Mouse (Mus musculus) limb, embryonic 11.5 days (tissue): Measurements from ENCODE around the gene Hipk2. TPM values are rescaled to one million over a fixed set of nuclear protein-coding genes. Genes with fewer than 3 reads are reported as not detected.
A peak's percentile ranks its signal among the peaks of the same experiment; 100 is the strongest.

Source experiments
- ATAC-seq: fragments of 200-750 bp; cut with Nextera tagmentation; 2 replicates; pipeline ENCODE4 v1.8.0; 2017; ENCODE audit warnings: low read depth; ENCODE audit not compliant: insufficient number of reproducible peaks, low FRiP score, low TSS enrichment
- DNase-seq: peaks from one replicate; pipeline ENCODE4 v3.0.0-alpha.2; 2015; ENCODE audit warnings: low spot score
- H3K27ac ChIP-seq: fragments of 300-500 bp; sonication (generic); replicated peaks from 2 replicates; pipeline ENCODE4 v1.5.1; 2014; ENCODE audit warnings: low read depth, mild to moderate bottlenecking, low read length
- H3K27me3 ChIP-seq: fragments of 300-500 bp; sonication (generic); 2 replicates; pipeline ENCODE4 v1.6.1; 2014; ENCODE audit warnings: mild to moderate bottlenecking, low read length, mixed read lengths; ENCODE audit not compliant: control insufficient read depth, insufficient read depth
- H3K36me3 ChIP-seq: fragments of 300-500 bp; sonication (generic); 2 replicates; pipeline ENCODE4 v1.6.1; 2014; ENCODE audit warnings: mild to moderate bottlenecking, low read length, moderate library complexity, mixed read lengths; ENCODE audit not compliant: control insufficient read depth, insufficient read depth
- H3K4me1 ChIP-seq: fragments of 300-500 bp; sonication (generic); 2 replicates; pipeline ENCODE4 v1.6.1; 2014; ENCODE audit warnings: low read length, mixed read lengths; ENCODE audit not compliant: control insufficient read depth, insufficient read depth
- H3K4me2 ChIP-seq: fragments of 300-500 bp; sonication (generic); 2 replicates; pipeline ENCODE4 v1.6.1; 2014; ENCODE audit warnings: low read depth, mild to moderate bottlenecking, moderate library complexity; ENCODE audit not compliant: severe bottlenecking
- H3K4me3 ChIP-seq: fragments of 300-500 bp; sonication (generic); 2 replicates; pipeline ENCODE4 v1.5.1; 2014; ENCODE audit warnings: low read depth, low read length
- H3K9ac ChIP-seq: fragments of 300-500 bp; sonication (generic); 2 replicates; pipeline ENCODE4 v1.6.1; 2014; ENCODE audit warnings: mild to moderate bottlenecking, low read length
- H3K9me3 ChIP-seq: fragments of 300-500 bp; sonication (generic); 2 replicates; pipeline ENCODE4 v1.6.1; 2016; ENCODE audit warnings: low read length; ENCODE audit not compliant: control insufficient read depth
- WGBS: fragments of 180-500 bp; shearing (Covaris S2); extraction: QIAGEN DNeasy Blood & Tissue Kit; methylation state at CpG from one replicate; pipeline ENCODE4 v1.1.7; 2014; 5-methylcytosine and 5-hydroxymethylcytosine counted together
- polyA plus RNA-seq: library from polyadenylated mRNA; unstranded; fragments of >200 nt; fragmentation: Nextera tagmentation; extraction: Ambion mirVana; gene quantifications from 2 replicates; pipeline ENCODE4 v1.2.1, GENCODE M21; 2014

Hipk2 gene
- polyA plus RNA-seq, 1 experiment from 2014 or later: 20.5 TPM

GRCm38 (mm10) chr6:38912121-38912660 is 36.2 kb upstream of the Hipk2 start:
- ATAC-seq: no peak
- Histone ChIP-seq H3K4me1 (no peaks in the 10 kb centered on the region), H3K27ac (no peak overlapping the region)

GRCm38 (mm10) chr6:38910828-38911559 is 35.0 kb upstream of the Hipk2 start:
- no peak overlapping the region for H3K27ac ChIP-seq
- H3K27me3 ChIP-seq: no peaks in the 10 kb centered on the region
- H3K4me2 ChIP-seq: no peak overlapping the region
- DNase-seq: peak; percentile 75
- H3K4me3 ChIP-seq: no peak overlapping the region
- no peaks in the 10 kb centered on the region for H3K9me3 ChIP-seq
- no peaks in the 10 kb centered on the region for H3K4me1 ChIP-seq
- no peak overlapping the region for H3K9ac ChIP-seq
- ATAC-seq: 0 out of 2 replicates have a peak, but pooled peaks have one; percentile 35
- 67% methylated on average over 3 of the region's 3 CpGs for WGBS
- H3K36me3 ChIP-seq: no peaks in the 10 kb centered on the region

More at GRCm38 (mm10) chr6:38912121-38912660, 36.2 kb upstream of the Hipk2 start:
- Histone ChIP-seq H3K27me3 (no peaks in the 10 kb centered on the region), H3K9ac (no peak overlapping the region), H3K4me3 (no peak overlapping the region), H3K4me2 (no peak overlapping the region), H3K9me3 (no peaks in the 10 kb centered on the region), H3K36me3 (no peaks in the 10 kb centered on the region)
- DNase-seq: no peak

- Histone ChIP-seq H3K4me3 (no peak overlapping the region), H3K36me3 (no peaks in the 10 kb centered on the region), H3K9ac (no peak overlapping the region), H3K27ac (no peak overlapping the region), H3K27me3 (no peaks in the 10 kb centered on the region), H3K9me3 (no peaks in the 10 kb centered on the region), H3K4me2 (no peak overlapping the region), H3K4me1 (no peaks in the 10 kb centered on the region)
- WGBS: 84% methylated on average over 6 of the region's 6 CpGs
- ATAC-seq (no peak), DNase-seq (no peak)
Measured at GRCm38 (mm10) chr6:38908401-38908800, 32.4 kb upstream of the Hipk2 start.

- no peak for ATAC-seq
- no peak overlapping the region for H3K27ac ChIP-seq
- H3K4me3 ChIP-seq: no peak overlapping the region
- H3K36me3 ChIP-seq: no peaks in the 10 kb centered on the region
- H3K27me3 ChIP-seq: no peaks in the 10 kb centered on the region
- no peaks in the 10 kb centered on the region for H3K9me3 ChIP-seq
- H3K4me1 ChIP-seq: no peaks in the 10 kb centered on the region
- no peak overlapping the region for H3K4me2 ChIP-seq
- no peak overlapping the region for H3K9ac ChIP-seq
- 82% methylated on average over 6 of the region's 6 CpGs for WGBS
- DNase-seq: no peak
Measured at GRCm38 (mm10) chr6:38906005-38906404, 30.0 kb upstream of the Hipk2 start.

GRCm38 (mm10) chr6:38902820-38903439 is 27.0 kb upstream of the Hipk2 start:
- 87% methylated on average over 10 of the region's 10 CpGs for WGBS
- Histone ChIP-seq H3K9me3 (no peaks in the 10 kb centered on the region), H3K4me3 (no peak overlapping the region), H3K4me1 (no peaks in the 10 kb centered on the region), H3K27ac (no peak overlapping the region), H3K4me2 (no peak overlapping the region), H3K36me3 (no peaks in the 10 kb centered on the region), H3K9ac (no peak overlapping the region), H3K27me3 (no peaks in the 10 kb centered on the region)
- no peak for DNase-seq
- ATAC-seq: no peak

GRCm38 (mm10) chr6:38901636-38902035 is 25.7 kb upstream of the Hipk2 start:
- DNase-seq: no peak
- Histone ChIP-seq H3K36me3 (no peaks in the 10 kb centered on the region), H3K4me2 (no peak overlapping the region), H3K4me3 (no peak overlapping the region), H3K9ac (no peak overlapping the region), H3K27me3 (no peaks in the 10 kb centered on the region), H3K27ac (no peak overlapping the region), H3K4me1 (no peaks in the 10 kb centered on the region), H3K9me3 (no peaks in the 10 kb centered on the region)
- ATAC-seq: no peak
- 85% methylated on average over 3 of the region's 3 CpGs for WGBS

- no peak overlapping the region for H3K4me3 ChIP-seq
- H3K9me3 ChIP-seq: no peaks in the 10 kb centered on the region
- H3K27ac ChIP-seq: no peak overlapping the region
- H3K4me1 ChIP-seq: no peaks in the 10 kb centered on the region
- H3K4me2 ChIP-seq: no peak overlapping the region
- 84% methylated on average over 4 of the region's 4 CpGs for WGBS
- ATAC-seq: no peak
- DNase-seq: no peak
- H3K27me3 ChIP-seq: no peaks in the 10 kb centered on the region
- no peaks in the 10 kb centered on the region for H3K36me3 ChIP-seq
- no peak overlapping the region for H3K9ac ChIP-seq
Measured at GRCm38 (mm10) chr6:38901152-38901551, 25.2 kb upstream of the Hipk2 start.

GRCm38 (mm10) chr6:38900479-38901126 is 24.6 kb upstream of the Hipk2 start:
- Histone ChIP-seq H3K36me3 (no peaks in the 10 kb centered on the region), H3K9me3 (no peaks in the 10 kb centered on the region), H3K9ac (no peak overlapping the region), H3K27ac (no peak overlapping the region), H3K4me1 (no peaks in the 10 kb centered on the region), H3K4me3 (no peak overlapping the region), H3K4me2 (no peak overlapping the region), H3K27me3 (no peaks in the 10 kb centered on the region)
- 89% methylated on average over 4 of the region's 4 CpGs for WGBS
- ATAC-seq (no peak), DNase-seq (no peak)
